Mouse (Mus musculus) hindlimb bud, embryonic 11.5 days (tissue): ENCODE measurements at regions not wholly inside any gene's neighbourhood (a gene's known extent, or its start where the extent isn't known, plus 50 kb on each side); places are given as distances from the start of the nearest gene placed in this dataset.
"Not testable (repeated sequence)": the region's sequence is repeated elsewhere in the genome, so short reads cannot be mapped to it uniquely, and the experiment has no call there.

Source experiments
- DNase-seq: peaks from one replicate; pipeline ENCODE4 v3.0.0-alpha.2; 2012; ENCODE audit warnings: low read depth, low spot score; ENCODE audit errors: extremely low spot score

- DNase-seq, result no peak
Measured at GRCm38 (mm10) chr17:54753396-54753994, 454.7 kb upstream of the Slc5a7 start.

- no peak for DNase-seq
Measured at GRCm38 (mm10) chr17:54752917-54753316, 454.1 kb upstream of the Slc5a7 start.

GRCm38 (mm10) chr17:54735836-54736235 is 437.0 kb upstream of the Slc5a7 start:
- DNase-seq, result no peak

- DNase-seq, result no peak
Measured at GRCm38 (mm10) chr17:54727660-54728059, 428.8 kb upstream of the Slc5a7 start.

- DNase-seq, result no peak
Measured at GRCm38 (mm10) chr17:54726693-54727092, 427.9 kb upstream of the Slc5a7 start.

- DNase-seq, result no peak
Measured at GRCm38 (mm10) chr17:54713026-54713425, 414.2 kb upstream of the Slc5a7 start.

GRCm38 (mm10) chr17:54707811-54708210 is 409.0 kb upstream of the Slc5a7 start:
- not testable (repeated sequence) for DNase-seq

- DNase-seq, result no peak
Measured at GRCm38 (mm10) chr17:54701346-54702108, 402.7 kb upstream of the Slc5a7 start.

GRCm38 (mm10) chr17:54694637-54695036 is 395.8 kb upstream of the Slc5a7 start:
- no peak for DNase-seq

- DNase-seq, result peak; percentile 52
Measured at GRCm38 (mm10) chr17:54685143-54686040, 386.6 kb upstream of the Slc5a7 start.

- DNase-seq, result no peak
Measured at GRCm38 (mm10) chr17:54678111-54678510, 379.3 kb upstream of the Slc5a7 start.

GRCm38 (mm10) chr17:54669499-54669898 is 370.7 kb upstream of the Slc5a7 start:
- DNase-seq, result no peak

- no peak for DNase-seq
Measured at GRCm38 (mm10) chr17:54662558-54663245, 363.9 kb upstream of the Slc5a7 start.

- DNase-seq, result no peak
Measured at GRCm38 (mm10) chr17:54656553-54656952, 357.7 kb upstream of the Slc5a7 start.
